12 mouse cellular contexts compared by ENCODE assay signal in the genomic region with DNA sequence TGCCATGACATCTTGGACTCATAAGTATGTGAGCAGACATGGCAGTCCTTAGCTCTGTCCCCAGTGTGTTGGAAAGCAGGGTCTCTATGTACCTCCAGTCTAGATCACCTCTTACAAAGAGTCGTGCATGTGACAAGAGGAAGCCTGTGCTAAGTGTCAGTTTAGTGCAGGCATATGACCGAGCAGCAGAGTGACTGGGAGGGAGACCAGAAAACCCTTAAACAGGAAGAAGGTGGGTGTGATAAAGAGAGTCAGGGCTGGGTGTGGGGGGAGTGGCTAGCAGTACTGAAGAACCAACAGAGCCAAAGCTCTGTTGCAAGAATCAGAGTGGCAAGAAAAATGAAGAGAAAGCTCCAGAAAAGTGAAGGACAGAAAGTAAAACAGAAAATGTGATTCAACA. TPM values are rescaled to one million over a fixed set of nuclear protein-coding genes. Genes with fewer than 3 reads are reported as not detected.
DNase-seq lines count a peak whose midpoint lies in the region; ATAC-seq and TF ChIP-seq lines count a peak whose summit lies in the region.
"Had no signal": no experiment of that assay in that cellular context is flagged by ENCODE, and none has a peak within 500 bp of the region (broad histone marks: within the 10 kb centered on the region; RNA-seq: fewer than 3 reads in every experiment).

No protein-coding gene starts in this region.

- peak in 1 of 2 experiments; percentile 64 for DNase-seq in spleen, adult 2 months (ENCODE audit: low read depth in 1 of 2, low spot score in 2 of 2)
- no peak for DNase-seq in spleen, postnatal 14 days (ENCODE audit: low spot score in 2 of 2)
- DNase-seq in natural killer cell, adult 2 months (ENCODE audit: low spot score in 2 of 2): peak; percentile 73 to 81
- no peak for DNase-seq in adrenal gland, postnatal 25 days

- peaks cover 27% of the 10 kb centered on the region; the same call in 1 of the 2 replicates for H3K4me1 ChIP-seq in spleen, adult 2 months (ENCODE audit: control insufficient read depth, insufficient read depth, insufficient read length)
- peaks cover 27% of the 10 kb centered on the region for H3K4me1 ChIP-seq in liver, embryonic 12.5 days
- no peaks in the 10 kb centered on the region for H3K4me1 ChIP-seq in forebrain, embryonic 15.5 days
- H3K4me1 ChIP-seq in hindbrain, embryonic 13.5 days (replicated peaks): no peaks in the 10 kb centered on the region
- H3K4me1 ChIP-seq: embryonic facial prominence, embryonic 10.5 days; forebrain, embryonic 12.5 days; hindbrain, embryonic 12.5 days had no signal

- no peak overlapping the region for H3K9ac ChIP-seq in liver, embryonic 12.5 days
- H3K9ac ChIP-seq in forebrain, embryonic 15.5 days (replicated peaks): no peak overlapping the region
- H3K9ac ChIP-seq in hindbrain, embryonic 13.5 days: no peak overlapping the region
- H3K9ac ChIP-seq: forebrain, embryonic 12.5 days; hindbrain, embryonic 12.5 days had no signal

- no peaks in the 10 kb centered on the region for H3K36me3 ChIP-seq in spleen, adult 2 months (ENCODE audit: control insufficient read depth, insufficient read depth, low read length)
- no peaks in the 10 kb centered on the region for H3K36me3 ChIP-seq in liver, embryonic 12.5 days
- no peaks in the 10 kb centered on the region for H3K36me3 ChIP-seq in forebrain, embryonic 15.5 days
- H3K36me3 ChIP-seq in hindbrain, embryonic 13.5 days: no peaks in the 10 kb centered on the region
- H3K36me3 ChIP-seq: embryonic facial prominence, embryonic 10.5 days; forebrain, embryonic 12.5 days; hindbrain, embryonic 12.5 days had no signal

- 0 out of 2 replicates have a peak, but pooled peaks have one; percentile 16 for TF ChIP-seq POLR2A in spleen, adult 2 months (IDR thresholded peaks at IDR 0.05; ENCODE audit: low read depth, low read length)

- ATAC-seq in liver, embryonic 12.5 days: peak; percentile 73
- ATAC-seq in forebrain, embryonic 15.5 days (replicated peaks): no peak
- no peak for ATAC-seq in hindbrain, embryonic 13.5 days (ENCODE audit: low FRiP score)
- ATAC-seq in erythroblast, adult 5-6 weeks (replicated peaks; ENCODE audit: low FRiP score, poor library complexity, severe bottlenecking): no peak

- no peak overlapping the region for H3K4me2 ChIP-seq in liver, embryonic 12.5 days
- H3K4me2 ChIP-seq in forebrain, embryonic 15.5 days (replicated peaks): no peak overlapping the region
- no peak overlapping the region for H3K4me2 ChIP-seq in hindbrain, embryonic 13.5 days
- H3K4me2 ChIP-seq: forebrain, embryonic 12.5 days; hindbrain, embryonic 12.5 days had no signal

- H3K4me3 ChIP-seq in spleen, adult 2 months (ENCODE audit: extremely low read depth, insufficient read depth, insufficient read length): peak overlapping the region; percentile 14; the same call in 1 of the 2 replicates
- H3K4me3 ChIP-seq in liver, embryonic 12.5 days: no peak overlapping the region
- H3K4me3 ChIP-seq in forebrain, embryonic 15.5 days: no peak overlapping the region
- H3K4me3 ChIP-seq in hindbrain, embryonic 13.5 days: no peak overlapping the region
- H3K4me3 ChIP-seq: embryonic facial prominence, embryonic 10.5 days; forebrain, embryonic 12.5 days; heart, adult 2 months; hindbrain, embryonic 12.5 days had no signal

- no peaks in the 10 kb centered on the region for H3K9me3 ChIP-seq in liver, embryonic 12.5 days (replicated peaks)
- H3K9me3 ChIP-seq in forebrain, embryonic 15.5 days: no peaks in the 10 kb centered on the region
- no peaks in the 10 kb centered on the region for H3K9me3 ChIP-seq in hindbrain, embryonic 13.5 days
- H3K9me3 ChIP-seq: embryonic facial prominence, embryonic 10.5 days; forebrain, embryonic 12.5 days; hindbrain, embryonic 12.5 days had no signal

- peak overlapping the region; percentile 37 for H3K27ac ChIP-seq in spleen, adult 2 months (ENCODE audit: insufficient read depth, low read length)
- no peak overlapping the region for H3K27ac ChIP-seq in liver, embryonic 12.5 days
- H3K27ac ChIP-seq in forebrain, embryonic 15.5 days (replicated peaks): no peak overlapping the region
- no peak overlapping the region for H3K27ac ChIP-seq in hindbrain, embryonic 13.5 days
- H3K27ac ChIP-seq: embryonic facial prominence, embryonic 10.5 days; forebrain, embryonic 12.5 days; heart, adult 2 months; hindbrain, embryonic 12.5 days had no signal

- WGBS in spleen, adult 2 months: 3% methylated on average over 2 of the region's 2 CpGs
- WGBS in liver, embryonic 12.5 days (ENCODE audit: insufficient replicate concordance): 19% methylated on average over 2 of the region's 2 CpGs
- 82% methylated on average over 2 of the region's 2 CpGs for WGBS in forebrain, embryonic 15.5 days
- WGBS in hindbrain, embryonic 13.5 days: 86% methylated on average over 2 of the region's 2 CpGs

- no peak for TF ChIP-seq CTCF in spleen, adult 2 months (IDR thresholded peaks at IDR 0.05; ENCODE audit: extremely low read depth, insufficient read depth, insufficient read length, insufficient replicate concordance)

- H3K27me3 ChIP-seq in spleen, adult 2 months (ENCODE audit: control insufficient read depth, insufficient read depth, low read length): no peaks in the 10 kb centered on the region
- H3K27me3 ChIP-seq in liver, embryonic 12.5 days (replicated peaks): no peaks in the 10 kb centered on the region
- no peaks in the 10 kb centered on the region for H3K27me3 ChIP-seq in forebrain, embryonic 15.5 days
- no peaks in the 10 kb centered on the region for H3K27me3 ChIP-seq in hindbrain, embryonic 13.5 days
- H3K27me3 ChIP-seq: forebrain, embryonic 12.5 days; hindbrain, embryonic 12.5 days had no signal

RNA-seq across cellular contexts. Expression of a gene that starts 15.3 kb away (rescaled TPM):
- 9.3 and 11.2 TPM in 2 replicates for polyA plus RNA-seq in spleen, adult 2 months (2012; rRNA removed)
- 8.1 and 9.3 TPM in 2 replicates for polyA plus RNA-seq in liver, embryonic 12.5 days (2016; fragmentation: Nextera tagmentation; extraction: Ambion mirVana)
- 3.2 and 3.5 TPM in 2 replicates for polyA plus RNA-seq in forebrain, embryonic 15.5 days (2015; fragmentation: Nextera tagmentation; extraction: Ambion mirVana)
- 6.6 and 7.2 TPM in 2 replicates for polyA plus RNA-seq in hindbrain, embryonic 13.5 days (2015; fragmentation: Nextera tagmentation; extraction: Ambion mirVana)
- 2.3 and 2.8 TPM in 2 replicates for total RNA-seq in adrenal gland, postnatal 25 days (2021)
- 0.63 and 0.96 TPM in 2 replicates for total RNA-seq in erythroblast, adult 5-6 weeks (2015; ENCODE audit: low replicate concordance)
- total RNA-seq in erythroblast, adult 5-6 weeks (2017; ENCODE audit: low replicate concordance): 0.28 and 1.3 TPM in 2 replicates

Comparison
In these comparisons a context has a peak if more than half of its experiments do, and no peak if none do; other contexts are left out.
1. DNase-seq: peak in natural killer cell, adult 2 months (2 of 2); none in spleen, postnatal 14 days (0 of 2) and adrenal gland, postnatal 25 days (single experiment).